Mouse (Mus musculus) thymus, postnatal 0 days (tissue): ENCODE data around the gene 2010111I01Rik. TPM values are rescaled to one million over a fixed set of nuclear protein-coding genes. Genes with fewer than 3 reads are reported as not detected.
"Not testable (repeated sequence)": the region's sequence is repeated elsewhere in the genome, so short reads cannot be mapped to it uniquely, and the experiment has no call there.

Experiments
- DNase-seq: peaks from one replicate; pipeline ENCODE4 v3.0.0-alpha.2; 2015; ENCODE audit warnings: low spot score
- polyA plus RNA-seq: library from polyadenylated mRNA; unstranded; fragments of >200 nt; fragmentation: Nextera tagmentation; extraction: Ambion mirVana; gene quantifications from 2 replicates; pipeline ENCODE4 v1.2.1, GENCODE M21; 2015

2010111I01Rik gene
- polyA plus RNA-seq, result 60.5 and 69.4 TPM in 2 replicates

GRCm38 (mm10) chr13:62964640-62965311 is at the start of gene 2010111I01Rik:
Gene 2010111I01Rik (plus strand): TSS chr13:62964893.
- peak; percentile 98 for DNase-seq

DNA sequence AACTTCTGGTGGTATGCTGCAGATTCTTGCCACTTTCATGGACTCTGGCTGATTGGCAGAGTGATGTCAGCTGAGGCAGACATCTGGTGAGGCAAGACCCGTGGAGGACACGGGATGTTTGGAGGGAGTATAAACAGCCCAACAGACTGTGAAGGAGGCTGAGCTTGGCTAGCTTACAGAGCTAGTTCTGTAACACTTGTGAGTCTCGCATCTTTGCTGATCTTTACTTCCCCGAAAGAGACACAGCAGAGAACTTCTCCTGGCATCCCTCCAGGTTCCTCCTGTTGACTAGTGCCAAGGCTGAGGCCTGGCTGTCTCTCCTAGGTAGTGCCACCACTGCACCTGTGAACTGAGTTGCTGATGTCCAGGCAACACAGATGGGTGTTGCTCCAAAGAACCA is 48.0 kb upstream of the 2010111I01Rik start:
- DNase-seq, result no peak

DNA sequence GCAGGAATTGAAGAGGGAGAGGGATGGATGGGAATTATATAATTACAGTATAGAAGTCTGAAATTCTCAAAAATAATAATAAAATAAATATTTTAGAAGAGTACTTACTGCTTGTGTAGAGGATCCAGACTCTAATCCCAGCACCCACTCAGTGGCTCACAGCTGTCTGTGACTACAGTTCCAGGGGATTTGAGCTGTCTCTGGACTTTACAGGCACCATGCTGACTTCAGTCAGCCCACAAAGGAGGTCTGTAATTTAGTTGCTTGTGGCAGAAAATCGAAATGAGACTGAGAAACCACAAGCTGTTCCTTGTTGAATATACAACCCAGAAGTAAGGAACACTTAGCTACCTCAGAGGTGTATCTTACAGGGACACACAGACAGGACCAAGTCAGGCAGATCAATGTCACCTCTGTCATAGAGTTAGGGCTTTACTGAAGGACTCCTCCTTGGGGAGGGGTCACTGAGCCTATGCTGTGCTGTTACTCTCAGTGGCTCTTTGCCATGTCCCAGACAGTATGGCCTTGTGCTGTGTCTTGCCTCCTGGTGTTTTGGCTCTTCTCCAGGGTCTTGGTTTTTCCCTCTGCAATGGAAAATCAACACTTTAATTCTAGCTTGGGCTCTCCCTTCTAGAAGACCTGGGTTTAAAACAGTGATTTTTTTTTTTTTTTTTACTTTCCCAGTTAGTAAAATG is 47.1 kb upstream of the 2010111I01Rik start:
- DNase-seq, result no peak

DNA sequence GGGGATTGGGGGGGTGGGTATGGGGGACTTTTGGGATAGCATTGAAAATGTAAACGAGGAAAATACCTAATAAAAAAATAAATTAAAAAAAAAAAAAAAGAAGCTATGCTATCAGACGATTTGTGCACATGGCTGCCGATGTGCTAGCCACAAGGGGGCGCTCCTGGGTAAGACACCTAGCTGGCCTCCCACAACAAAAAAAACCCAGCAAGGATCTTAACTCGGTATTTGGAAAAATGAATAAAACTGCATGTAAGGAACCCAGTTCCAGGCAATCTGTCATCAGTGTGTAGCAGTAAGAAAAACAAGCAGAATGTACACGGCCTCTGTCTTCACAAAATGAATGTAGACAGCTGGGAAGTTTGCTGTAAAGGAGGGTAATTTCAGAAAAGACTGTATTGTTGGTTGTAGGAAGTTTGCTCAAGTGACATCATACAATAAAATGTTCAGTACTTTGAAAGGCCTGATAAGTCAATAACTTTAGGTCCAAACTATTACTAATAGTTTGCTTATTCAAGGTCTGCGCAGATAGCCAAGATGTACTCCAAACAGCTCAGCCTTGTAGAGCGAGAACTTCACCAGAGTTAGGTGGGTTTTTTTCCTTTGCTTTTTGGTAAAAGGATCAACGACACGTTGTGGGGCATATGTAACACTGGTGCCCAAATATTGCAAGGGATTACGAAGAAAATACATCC is 44.9 kb upstream of the 2010111I01Rik start:
- DNase-seq, result peak; percentile 74

DNA sequence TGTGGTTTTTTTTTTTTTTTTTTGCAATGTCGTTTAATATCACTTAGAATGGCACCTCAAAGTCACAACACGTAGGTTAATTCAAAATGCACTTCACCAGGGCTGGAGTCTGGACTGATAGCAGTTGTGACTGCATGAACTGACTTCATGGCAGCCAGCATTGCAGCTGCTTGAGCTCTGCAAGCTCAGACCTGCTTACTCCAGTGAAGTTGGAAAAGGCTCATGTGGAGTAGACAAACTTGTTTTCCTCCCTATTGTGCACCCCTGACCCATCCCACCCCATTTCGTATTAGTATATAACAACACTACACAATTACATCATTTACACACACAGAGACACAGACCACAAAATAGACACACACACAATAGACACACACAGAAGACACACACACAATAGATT is 42.0 kb upstream of the 2010111I01Rik start:
- DNase-seq, result no peak

DNA sequence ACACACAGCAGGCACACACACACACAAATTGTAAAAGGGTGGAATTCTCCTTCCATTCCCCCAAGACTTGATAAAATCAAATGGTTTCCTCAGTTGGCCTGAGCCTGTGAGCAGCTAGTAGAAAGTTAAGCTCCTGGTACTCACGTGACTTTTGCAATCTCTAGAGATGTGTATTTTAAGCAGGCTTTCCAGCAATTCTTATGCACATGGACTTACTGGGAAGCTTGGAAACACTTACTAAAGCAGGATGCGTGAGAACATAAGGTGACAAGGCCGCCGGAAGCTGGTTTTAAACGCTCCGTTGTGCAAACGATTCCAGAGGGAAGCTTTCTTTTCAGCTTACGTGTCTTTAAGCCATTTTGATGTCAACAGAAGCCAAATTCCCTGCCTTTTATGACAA is 41.5 kb upstream of the 2010111I01Rik start:
- no peak for DNase-seq

GRCm38 (mm10) chr13:62926479-62926878 is 38.2 kb upstream of the 2010111I01Rik start:
- peak; percentile 59 for DNase-seq

- DNase-seq, result no peak
These were observed 37.2 kb upstream of the 2010111I01Rik start for GRCm38 (mm10) chr13:62927470-62927869.

DNA sequence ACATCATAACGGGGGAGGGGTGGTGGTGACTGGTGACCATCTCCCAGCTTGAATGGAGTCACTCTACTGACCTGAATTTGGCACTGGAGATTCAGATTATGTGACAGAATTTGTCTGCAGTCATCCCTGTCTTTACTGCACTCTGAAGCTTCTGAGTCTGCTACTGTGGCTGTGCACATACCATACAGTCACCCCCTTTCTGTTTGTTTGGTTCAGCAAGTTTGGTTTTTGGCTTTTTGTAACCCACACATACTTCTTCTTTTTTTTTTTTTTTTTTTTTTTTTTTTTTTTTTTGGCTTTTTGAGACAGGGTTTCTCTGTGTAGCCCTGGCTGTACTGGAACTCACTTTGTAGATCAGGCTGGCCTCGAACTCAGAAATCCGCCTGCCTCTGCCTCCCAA is 35.5 kb upstream of the 2010111I01Rik start:
- DNase-seq, result not testable (repeated sequence)

DNA sequence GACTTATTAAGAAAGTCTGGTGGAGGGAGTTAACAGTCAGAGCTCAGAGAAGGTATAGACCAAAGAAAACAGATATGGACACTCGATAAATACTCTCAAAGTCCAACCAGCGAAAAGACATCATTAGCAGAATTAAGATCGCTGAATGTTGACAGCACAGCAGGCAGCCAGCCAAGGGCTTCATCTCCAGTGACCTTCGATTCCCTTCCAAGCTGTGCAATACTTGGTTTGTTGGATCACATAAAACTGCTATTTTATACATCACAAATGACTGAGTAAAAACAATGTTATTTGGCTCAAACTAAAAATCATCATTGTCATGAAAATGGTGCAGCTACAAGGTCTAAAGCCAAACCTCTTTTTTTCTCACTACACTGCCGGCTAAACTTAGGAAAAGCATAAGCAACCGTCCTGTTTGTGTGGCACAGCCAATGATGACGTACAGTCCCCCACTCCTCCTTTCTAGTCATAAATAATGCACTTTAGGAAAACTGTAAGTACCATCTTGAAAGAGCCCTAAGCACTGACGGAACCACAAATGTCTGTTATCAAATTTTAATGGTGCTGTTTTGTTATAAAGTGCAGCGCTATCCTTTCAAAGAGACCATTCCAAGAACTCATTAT is 34.8 kb upstream of the 2010111I01Rik start:
- DNase-seq, result no peak

- no peak for DNase-seq
These were observed 32.2 kb upstream of the 2010111I01Rik start for GRCm38 (mm10) chr13:62932452-62932851.

GRCm38 (mm10) chr13:62939371-62939770 is 25.3 kb upstream of the 2010111I01Rik start:
- DNase-seq, result no peak

GRCm38 (mm10) chr13:62939797-62940196 is 24.9 kb upstream of the 2010111I01Rik start:
- DNase-seq, result no peak

GRCm38 (mm10) chr13:62940721-62941120 is 24.0 kb upstream of the 2010111I01Rik start:
- DNase-seq, result no peak

- DNase-seq, result no peak
These were observed 23.2 kb upstream of the 2010111I01Rik start for GRCm38 (mm10) chr13:62941341-62942005.

DNA sequence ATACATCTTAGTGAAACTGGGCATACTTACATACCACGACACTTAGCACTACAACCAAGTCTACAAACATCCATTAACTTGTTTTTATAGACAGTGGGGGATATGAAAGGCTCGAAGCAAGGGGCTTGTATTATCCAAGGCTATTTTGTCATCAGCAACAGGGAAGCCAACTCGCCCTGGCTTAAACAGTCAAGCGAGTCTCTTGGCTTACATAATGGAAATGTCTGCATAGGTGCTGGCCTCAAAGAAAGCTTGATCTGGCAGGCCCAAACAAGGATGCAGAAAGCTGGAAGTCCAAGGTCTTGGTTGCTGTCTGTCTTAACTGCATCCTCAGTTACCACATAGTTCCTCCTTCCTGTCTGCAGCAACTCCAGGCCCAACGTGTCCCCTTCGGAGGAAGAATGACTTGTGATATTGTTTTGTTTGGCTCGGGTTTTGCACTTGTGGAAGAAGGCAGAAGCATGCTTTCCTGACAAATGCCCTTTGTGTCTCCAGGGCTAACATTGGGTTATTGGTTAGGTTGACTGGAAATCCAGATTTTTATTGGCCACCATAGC is 21.3 kb upstream of the 2010111I01Rik start:
- DNase-seq, result no peak

DNA sequence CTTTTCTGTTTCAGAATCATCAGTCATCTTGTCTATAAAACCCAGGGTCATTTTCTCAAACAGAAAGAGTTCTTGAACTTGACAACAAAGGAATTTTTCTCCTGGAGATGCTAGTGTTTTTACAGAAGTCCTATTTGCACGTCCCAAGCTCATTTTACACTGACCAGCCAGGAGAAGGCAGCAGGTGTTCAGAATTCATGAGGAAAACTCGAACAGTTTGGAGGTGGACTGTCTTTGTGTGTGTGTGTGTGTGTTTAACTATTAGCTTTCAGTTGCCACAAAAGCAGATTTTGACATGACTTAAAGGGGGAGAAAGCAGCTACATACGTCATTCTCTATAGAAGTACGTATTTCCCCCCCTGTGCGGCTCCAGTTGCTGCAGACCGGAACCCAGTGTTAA is 20.6 kb upstream of the 2010111I01Rik start:
- no peak for DNase-seq

- DNase-seq, result no peak
These were observed 15.0 kb upstream of the 2010111I01Rik start for GRCm38 (mm10) chr13:62949560-62950188.

DNA sequence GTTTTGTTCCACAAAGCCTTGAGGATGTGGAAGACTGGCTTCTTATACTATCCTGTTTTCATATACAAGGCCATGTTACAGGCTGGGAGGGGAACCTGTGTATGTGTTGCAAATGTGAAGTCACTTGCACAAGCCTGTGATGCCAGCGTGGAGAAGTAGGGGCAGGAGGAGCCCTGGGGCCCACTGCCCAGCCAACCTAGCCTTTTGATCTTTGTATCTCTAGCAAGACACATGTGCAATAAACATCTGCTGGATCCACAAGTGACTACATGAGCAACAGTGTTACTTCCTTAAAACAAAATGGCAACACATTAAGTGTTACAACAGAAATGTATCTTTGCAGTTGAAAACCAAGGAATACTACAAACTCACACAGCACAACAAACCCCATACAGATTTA is 13.1 kb upstream of the 2010111I01Rik start:
- DNase-seq, result no peak

DNA sequence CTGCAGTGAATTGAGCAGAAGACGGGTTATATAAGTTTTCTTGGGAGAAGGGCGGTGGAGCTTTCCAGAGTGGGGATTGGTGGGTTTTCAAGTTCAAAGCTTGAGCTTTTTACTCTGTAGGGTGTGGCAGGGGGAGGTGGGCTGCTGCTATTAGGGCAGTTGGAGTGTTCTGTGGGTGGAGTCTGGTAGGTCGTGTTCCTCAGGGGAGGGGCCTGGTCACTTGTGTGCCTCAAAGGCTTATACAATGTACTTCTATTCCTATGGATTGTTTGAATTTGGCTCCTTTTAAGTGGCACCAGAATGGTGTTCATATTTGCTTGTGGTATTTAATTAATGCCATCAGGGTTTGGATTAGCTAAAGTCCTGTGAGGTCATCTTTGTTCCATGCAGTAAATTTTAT is 12.6 kb upstream of the 2010111I01Rik start:
- no peak for DNase-seq
